Mouse (Mus musculus): Measurements from ENCODE around the gene Fcrl6. TPM values are rescaled to one million over a fixed set of nuclear protein-coding genes. Genes with fewer than 3 reads are reported as not detected.

The Fcrl6 gene
- total RNA-seq, 2 experiments from 2014 or later = not detected

GRCm38 (mm10) chr1:172612745-172613144 lies 10.4 kb upstream of the Fcrl6 start:
- no peak for DNase-seq

- DNase-seq = no peak
Measured at GRCm38 (mm10) chr1:172611304-172611703, 9.0 kb upstream of the Fcrl6 start.

- no peak for DNase-seq
Measured at GRCm38 (mm10) chr1:172594495-172594894, 7.9 kb downstream of the Fcrl6 start.

- DNase-seq = no peak
Measured at GRCm38 (mm10) chr1:172593956-172594355, 8.4 kb downstream of the Fcrl6 start.

- no peak for DNase-seq
Measured at GRCm38 (mm10) chr1:172593321-172593720, 9.0 kb downstream of the Fcrl6 start.

- no peak for DNase-seq
Measured at GRCm38 (mm10) chr1:172590385-172590784, 12.0 kb downstream of the Fcrl6 start, which contains the start of gene Slamf8. Gene Slamf8, minus strand, starts transcription at chr1:172590568.

- no peak for DNase-seq
Measured at GRCm38 (mm10) chr1:172585612-172586567, 16.5 kb downstream of the Fcrl6 start.

DNA sequence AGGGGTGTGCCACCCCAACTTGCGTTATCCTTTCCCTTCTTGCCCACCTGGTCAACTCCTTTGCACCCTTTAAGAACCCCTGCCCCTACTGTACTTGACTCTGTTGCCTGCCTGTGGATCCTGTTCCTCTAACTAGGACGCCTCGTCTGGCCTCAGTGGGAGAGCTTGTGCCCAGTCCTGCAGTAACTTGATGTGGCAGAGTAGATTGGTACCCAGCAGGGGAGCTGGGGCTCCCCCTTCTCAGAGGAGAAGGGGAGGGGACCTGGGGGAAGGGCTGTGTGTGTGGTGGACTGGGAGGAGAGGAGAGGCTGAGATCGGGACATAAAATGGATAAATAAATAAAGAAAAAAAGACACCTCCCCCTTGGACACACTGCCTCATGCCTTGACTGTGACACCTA lies 17.3 kb downstream of the Fcrl6 start:
- DNase-seq = no peak

GRCm38 (mm10) chr1:172584271-172584670 lies 18.1 kb downstream of the Fcrl6 start:
- DNase-seq = no peak

DNA sequence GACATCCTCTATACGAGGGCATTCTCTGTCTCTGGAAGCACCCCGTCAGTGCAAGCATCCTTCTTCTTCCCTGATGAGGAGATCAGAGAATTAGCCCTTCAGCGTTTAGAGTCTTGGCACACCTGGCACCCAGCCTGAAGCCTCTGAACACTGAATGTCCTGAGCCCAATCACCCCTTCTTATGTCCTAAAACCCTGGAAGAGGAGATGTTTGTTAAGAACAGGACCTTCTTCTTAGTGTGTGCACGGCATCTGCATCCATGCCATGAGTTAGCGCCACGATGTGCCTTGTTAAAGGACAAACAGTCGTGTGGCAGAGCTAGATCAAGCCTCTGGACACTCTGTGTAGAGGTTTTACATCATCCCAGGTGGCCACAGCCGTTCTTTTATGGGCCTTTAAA lies 19.9 kb downstream of the Fcrl6 start:
- no peak for DNase-seq

DNA sequence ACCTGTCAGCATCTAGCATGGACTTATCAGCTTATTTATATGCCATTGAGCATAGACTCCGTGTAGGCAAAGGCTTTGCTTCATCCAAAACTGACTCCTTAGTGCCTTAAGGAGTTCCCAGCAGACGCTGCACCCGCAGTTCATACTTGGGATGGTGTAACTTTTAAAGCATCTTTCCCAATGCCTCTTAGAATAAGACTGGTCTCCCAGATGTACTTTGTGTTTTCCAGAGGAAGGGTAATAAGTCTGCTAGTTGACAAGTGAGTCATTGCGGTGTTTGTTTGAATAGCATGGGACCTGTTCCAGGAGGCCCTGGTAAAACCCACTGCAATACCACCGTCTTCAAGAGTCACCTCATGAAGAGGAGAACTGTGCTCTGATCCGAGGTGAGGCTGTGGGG lies 22.2 kb downstream of the Fcrl6 start:
- no peak for DNase-seq

DNA sequence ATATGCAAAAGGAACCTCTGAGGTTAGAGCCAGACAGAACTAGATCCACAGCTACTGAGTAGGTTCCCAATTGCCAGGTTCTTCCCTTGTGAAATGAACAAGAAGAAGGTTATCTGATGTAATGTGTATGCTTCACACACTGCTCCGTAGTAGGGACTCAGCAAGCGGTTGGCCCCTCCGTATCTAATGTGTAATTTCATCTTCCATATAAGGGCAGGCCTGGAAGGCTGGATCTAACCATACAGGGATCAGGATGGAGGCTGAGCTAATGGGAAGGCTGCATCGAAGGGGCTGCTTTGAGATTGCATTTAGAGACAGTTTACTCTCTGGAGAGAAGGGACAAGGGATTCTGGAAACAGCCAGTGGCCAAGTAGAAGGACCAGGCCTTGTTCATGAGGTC lies 34.6 kb downstream of the Fcrl6 start:
- DNase-seq = no peak

DNA sequence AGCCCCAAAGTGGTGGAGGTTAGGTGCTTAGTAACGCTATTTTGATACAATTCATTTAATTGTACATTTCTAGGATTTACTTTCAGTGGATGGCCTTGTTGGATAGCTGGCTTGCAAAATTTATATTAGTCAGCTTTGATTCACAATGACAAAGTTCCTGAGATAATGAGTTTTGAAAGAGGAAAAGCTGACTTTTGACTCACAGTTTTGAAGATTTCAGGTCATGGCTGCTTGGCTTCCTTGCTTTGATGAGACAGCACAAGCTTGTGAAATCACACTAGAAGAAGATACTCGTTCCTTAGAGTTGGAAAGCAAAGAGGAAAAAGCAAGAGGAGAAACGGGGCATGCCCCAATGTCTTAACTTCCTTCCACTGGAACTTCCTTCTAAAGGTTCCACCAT lies 36.2 kb downstream of the Fcrl6 start:
- DNase-seq = no peak

- no peak for DNase-seq
Measured at GRCm38 (mm10) chr1:172563465-172563828, 38.9 kb downstream of the Fcrl6 start.

GRCm38 (mm10) chr1:172562641-172563464 lies 39.5 kb downstream of the Fcrl6 start:
- peak; percentile 65 to 66 for DNase-seq

- DNase-seq = no peak
Measured at GRCm38 (mm10) chr1:172555638-172556037, 46.7 kb downstream of the Fcrl6 start, which contains the start of gene Vsig8. Gene Vsig8, plus strand, starts transcription at chr1:172555938.

DNA sequence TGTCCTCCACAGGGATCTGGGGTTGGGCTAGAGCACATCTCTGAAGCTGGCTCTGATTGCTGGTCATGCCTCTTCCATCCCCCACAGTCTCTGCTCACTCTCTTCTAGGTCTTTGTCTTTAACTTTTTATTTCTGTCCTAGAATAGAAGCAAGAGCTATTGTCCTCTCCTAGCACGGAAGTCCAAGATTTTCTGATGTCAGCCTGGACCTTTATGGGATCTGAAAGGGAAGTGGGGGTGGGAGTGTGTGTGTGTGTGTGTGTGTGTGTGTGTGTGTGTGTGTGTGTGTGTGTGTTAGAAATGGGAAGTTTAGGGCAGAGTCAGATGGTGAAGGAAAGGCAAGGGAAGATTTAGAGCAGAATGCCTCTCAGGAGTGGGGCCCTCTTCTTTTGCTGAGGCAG lies 49.7 kb downstream of the Fcrl6 start:
- DNase-seq = no peak

- DNase-seq = no peak
Measured at GRCm38 (mm10) chr1:172551009-172551408, 51.3 kb downstream of the Fcrl6 start.

- no peak for DNase-seq
Measured at GRCm38 (mm10) chr1:172550551-172550951, 51.8 kb downstream of the Fcrl6 start.

DNA sequence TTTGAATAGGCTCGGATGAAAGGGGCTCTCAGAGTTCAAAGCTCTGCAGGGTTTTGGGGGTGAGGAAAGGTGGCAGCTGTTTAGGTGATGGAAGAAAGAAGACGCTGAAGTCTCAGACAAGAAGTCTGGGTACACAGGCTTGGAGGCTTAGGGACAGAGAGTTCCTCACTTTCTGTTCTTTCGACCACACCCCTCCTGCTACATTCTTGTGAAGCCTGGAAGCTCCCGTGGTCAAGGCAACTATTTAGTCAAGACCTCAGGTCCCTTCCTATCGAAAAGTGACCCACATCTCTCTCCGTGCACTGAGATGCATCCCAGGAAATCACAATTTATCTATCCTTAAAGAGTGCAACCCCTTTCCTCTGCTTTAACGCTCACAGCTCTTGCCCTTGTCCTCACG lies 52.6 kb downstream of the Fcrl6 start:
- DNase-seq = no peak

- no peak for DNase-seq
Measured at GRCm38 (mm10) chr1:172549314-172549713, 53.0 kb downstream of the Fcrl6 start.

DNA sequence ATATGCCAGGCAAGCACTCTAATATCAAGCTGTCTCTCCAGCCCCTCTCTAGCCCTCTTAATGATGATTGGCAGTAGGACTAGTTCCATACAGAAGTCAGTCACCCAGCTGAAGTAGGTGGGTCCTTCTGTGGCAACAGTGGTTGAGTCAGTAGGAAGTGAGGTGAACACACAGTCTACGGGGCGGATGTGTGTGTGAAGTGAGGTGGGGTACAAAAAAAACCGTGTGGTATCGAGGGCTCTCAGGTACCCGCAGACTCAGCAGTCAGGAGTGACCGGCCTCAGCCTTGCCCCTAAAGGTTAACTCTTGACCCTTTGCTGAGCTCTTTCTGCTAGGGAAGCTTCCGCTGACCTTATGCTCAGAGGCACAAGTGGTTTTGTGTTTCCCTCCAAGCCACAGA lies 53.9 kb downstream of the Fcrl6 start:
- DNase-seq = no peak
